Mouse (Mus musculus) heart, embryonic 14.5 days (tissue): ENCODE measurements around the gene Map2. TPM values are rescaled to one million over a fixed set of nuclear protein-coding genes. Genes with fewer than 3 reads are reported as not detected.

Experiments used
- ATAC-seq: fragments of 200-750 bp; cut with Nextera tagmentation; 2 replicates; pipeline ENCODE4 v1.8.0; 2017; ENCODE audit warnings: low read depth, moderate TSS enrichment; ENCODE audit not compliant: insufficient number of reproducible peaks, insufficient read depth, low FRiP score
- H3K27ac ChIP-seq, 2 experiments: fragments of 200-500 bp in 1 of 2; fragments of 300-500 bp in 1 of 2; sonication (generic) in 1 of 2; replicated peaks in 1 of 2; 2 replicates each; pipeline ENCODE4 v1.5.1; 2012 to 2014; ENCODE audit warnings: low read depth in 2 of 2, low read length in 2 of 2, control low read depth in 1 of 2, mild to moderate bottlenecking in 1 of 2, mixed read lengths in 1 of 2; ENCODE audit not compliant: control insufficient read depth in 1 of 2, insufficient read depth in 1 of 2
- H3K27me3 ChIP-seq: fragments of 300-500 bp; sonication (generic); 2 replicates; pipeline ENCODE4 v1.6.1; 2014; ENCODE audit warnings: mild to moderate bottlenecking, low read length, control low read depth; ENCODE audit not compliant: control insufficient read depth, insufficient read depth
- H3K36me3 ChIP-seq: fragments of 300-500 bp; sonication (generic); 2 replicates; pipeline ENCODE4 v1.6.1; 2014; ENCODE audit warnings: mild to moderate bottlenecking, control low read depth, low read length, mixed read lengths; ENCODE audit not compliant: control insufficient read depth, insufficient read depth
- H3K4me1 ChIP-seq, 2 experiments: fragments of 200-500 bp in 1 of 2; fragments of 300-500 bp in 1 of 2; sonication (generic) in 1 of 2; 2 replicates each; pipeline ENCODE4 v1.6.1; 2012 to 2014; ENCODE audit warnings: low read length in 2 of 2, control low read depth in 1 of 2, mixed read lengths in 1 of 2; ENCODE audit not compliant: control insufficient read depth in 2 of 2, insufficient read depth in 2 of 2
- H3K4me2 ChIP-seq: fragments of 300-500 bp; sonication (generic); 2 replicates; pipeline ENCODE4 v1.6.1; 2014; ENCODE audit warnings: mild to moderate bottlenecking, low read length
- H3K4me3 ChIP-seq, 2 experiments: fragments of 200-500 bp in 1 of 2; fragments of 300-500 bp in 1 of 2; sonication (generic) in 1 of 2; 2 replicates each; pipeline ENCODE4 v1.5.1; 2012 to 2014; ENCODE audit warnings: low read length in 2 of 2, mild to moderate bottlenecking in 2 of 2, control low read depth in 1 of 2, low read depth in 1 of 2, moderate library complexity in 1 of 2; ENCODE audit not compliant: control insufficient read depth in 1 of 2, insufficient read depth in 1 of 2
- H3K9ac ChIP-seq: fragments of 300-500 bp; sonication (generic); 2 replicates; pipeline ENCODE4 v1.6.1; 2014; ENCODE audit warnings: mild to moderate bottlenecking, low read length
- H3K9me3 ChIP-seq: fragments of 300-500 bp; sonication (generic); 2 replicates; pipeline ENCODE4 v1.6.1; 2016; ENCODE audit warnings: low read length, control low read depth; ENCODE audit not compliant: control insufficient read depth
- WGBS: fragments of 180-500 bp; shearing (Covaris S2); extraction: QIAGEN DNeasy Blood & Tissue Kit; methylation state at CpG from one replicate; pipeline ENCODE4 v1.1.7; 2014; 5-methylcytosine and 5-hydroxymethylcytosine counted together
- polyA plus RNA-seq: library from polyadenylated mRNA; unstranded; fragments of >200 nt; fragmentation: Nextera tagmentation; extraction: Ambion mirVana; gene quantifications from 2 replicates; pipeline ENCODE4 v1.2.1, GENCODE M21; 2014

The Map2 gene
- polyA plus RNA-seq, 1 experiment from 2014 or later, result 2.7 TPM

GRCm38 (mm10) chr1:66230345-66230744 lies 55.3 kb downstream of the Map2 start:
- Histone ChIP-seq H3K9ac (no peak overlapping the region), H3K4me2 (no peak overlapping the region), H3K27me3 (no peaks in the 10 kb centered on the region), H3K9me3 (no peaks in the 10 kb centered on the region), H3K4me1 (no peaks in the 10 kb centered on the region), H3K36me3 (no peaks in the 10 kb centered on the region), H3K27ac (no peak overlapping the region), H3K4me3 (no peak overlapping the region)
- no peak for ATAC-seq
- 91% methylated on average over 3 of the region's 3 CpGs for WGBS

GRCm38 (mm10) chr1:66231963-66232362 lies 56.9 kb downstream of the Map2 start:
- H3K4me1 ChIP-seq, result no peaks in the 10 kb centered on the region
- no peaks in the 10 kb centered on the region for H3K27me3 ChIP-seq
- H3K4me2 ChIP-seq, result no peak overlapping the region
- no peak overlapping the region for H3K4me3 ChIP-seq
- no peak for ATAC-seq
- 83% methylated on average over 4 of the region's 4 CpGs for WGBS
- no peaks in the 10 kb centered on the region for H3K36me3 ChIP-seq
- no peak overlapping the region for H3K9ac ChIP-seq
- no peak overlapping the region for H3K27ac ChIP-seq
- H3K9me3 ChIP-seq, result no peaks in the 10 kb centered on the region

- no peak overlapping the region for H3K4me2 ChIP-seq
- no peaks in the 10 kb centered on the region for H3K9me3 ChIP-seq
- WGBS, result 81% methylated on average over 1 of the region's 1 CpGs
- no peaks in the 10 kb centered on the region for H3K36me3 ChIP-seq
- no peaks in the 10 kb centered on the region for H3K27me3 ChIP-seq
- no peak for ATAC-seq
- no peak overlapping the region for H3K9ac ChIP-seq
- H3K4me1 ChIP-seq, result no peaks in the 10 kb centered on the region
- H3K27ac ChIP-seq, result no peak overlapping the region
- no peak overlapping the region for H3K4me3 ChIP-seq
Observed at GRCm38 (mm10) chr1:66244910-66245309, 69.8 kb downstream of the Map2 start.

DNA sequence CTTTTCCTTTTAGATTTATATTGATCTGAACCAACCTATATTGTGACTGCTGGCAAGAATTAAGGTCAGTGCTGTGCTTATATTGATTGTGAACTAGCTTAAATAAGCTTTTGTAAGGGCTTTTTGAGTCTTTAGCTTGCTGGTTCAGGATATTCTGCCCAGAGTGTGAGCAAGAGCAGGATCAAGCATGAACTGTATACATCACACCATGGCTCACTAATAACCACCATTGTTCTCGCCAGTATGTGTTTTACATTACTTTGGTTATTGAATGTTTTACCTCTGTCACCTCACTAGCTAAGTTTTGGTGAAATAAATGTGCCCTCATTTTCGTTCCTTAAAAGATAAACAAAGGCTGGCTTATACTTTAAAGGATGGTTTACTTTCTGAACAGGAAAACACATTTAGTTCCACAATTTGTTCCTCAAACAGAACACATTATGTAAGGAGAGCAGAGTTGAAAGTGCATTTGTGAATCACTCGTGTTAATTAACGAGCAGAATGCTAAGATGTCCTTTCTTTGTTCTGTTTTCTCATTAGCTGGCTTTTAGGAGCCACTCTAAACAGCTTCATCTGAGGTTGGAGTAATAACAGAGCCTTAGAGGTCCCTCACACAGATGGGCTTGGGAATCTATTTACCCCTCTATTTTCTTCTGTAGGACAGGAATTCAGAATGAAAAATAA lies 76.7 kb downstream of the Map2 start:
- no peak overlapping the region for H3K4me2 ChIP-seq
- ATAC-seq, result no peak
- 76% methylated on average over 4 of the region's 4 CpGs for WGBS
- no peak overlapping the region for H3K27ac ChIP-seq
- no peaks in the 10 kb centered on the region for H3K4me1 ChIP-seq
- no peaks in the 10 kb centered on the region for H3K36me3 ChIP-seq
- no peak overlapping the region for H3K9ac ChIP-seq
- no peaks in the 10 kb centered on the region for H3K9me3 ChIP-seq
- H3K27me3 ChIP-seq, result no peaks in the 10 kb centered on the region
- no peak overlapping the region for H3K4me3 ChIP-seq

- Histone ChIP-seq H3K36me3 (no peaks in the 10 kb centered on the region), H3K27me3 (no peaks in the 10 kb centered on the region), H3K4me3 (no peak overlapping the region), H3K9me3 (no peaks in the 10 kb centered on the region), H3K4me1 (no peaks in the 10 kb centered on the region), H3K9ac (no peak overlapping the region), H3K27ac (no peak overlapping the region), H3K4me2 (no peak overlapping the region)
- ATAC-seq, result no peak
- WGBS, result 81% methylated on average over 8 of the region's 8 CpGs
Observed at GRCm38 (mm10) chr1:66252333-66252724, 77.3 kb downstream of the Map2 start.

- 77% methylated on average over 3 of the region's 3 CpGs for WGBS
- ATAC-seq, result no peak
- Histone ChIP-seq H3K36me3 (no peaks in the 10 kb centered on the region), H3K27ac (no peak overlapping the region), H3K9me3 (no peaks in the 10 kb centered on the region), H3K4me3 (no peak overlapping the region), H3K9ac (no peak overlapping the region), H3K4me1 (no peaks in the 10 kb centered on the region), H3K4me2 (no peak overlapping the region), H3K27me3 (no peaks in the 10 kb centered on the region)
Observed at GRCm38 (mm10) chr1:66263220-66263619, 88.1 kb downstream of the Map2 start.

- WGBS, result 55% methylated on average over 4 of the region's 4 CpGs
- H3K4me2 ChIP-seq, result no peak overlapping the region
- H3K27ac ChIP-seq, result no peak overlapping the region
- H3K4me1 ChIP-seq, result no peaks in the 10 kb centered on the region
- H3K4me3 ChIP-seq, result no peak overlapping the region
- H3K27me3 ChIP-seq, result no peaks in the 10 kb centered on the region
- no peaks in the 10 kb centered on the region for H3K9me3 ChIP-seq
- no peak overlapping the region for H3K9ac ChIP-seq
- no peaks in the 10 kb centered on the region for H3K36me3 ChIP-seq
- ATAC-seq, result no peak
Observed at GRCm38 (mm10) chr1:66266231-66266924, 91.3 kb downstream of the Map2 start.

DNA sequence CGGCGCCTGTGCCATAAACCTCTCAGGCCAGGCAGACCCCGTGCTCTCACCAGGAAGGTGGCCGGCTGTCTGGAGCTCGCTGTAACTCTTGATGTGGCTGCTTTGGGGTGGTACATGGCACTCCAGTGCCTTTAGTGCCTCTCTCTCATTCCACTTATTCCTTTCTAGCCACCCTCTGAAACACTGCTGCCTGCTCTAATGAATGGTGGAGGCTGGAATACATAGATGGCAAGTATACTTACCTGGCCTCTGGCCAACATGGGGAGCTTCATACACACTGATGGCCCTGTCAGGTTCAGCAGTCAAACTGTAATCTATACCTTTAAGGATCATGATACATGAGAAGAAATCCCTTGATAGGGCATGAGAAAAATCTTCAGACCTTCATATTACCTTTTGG lies 102.6 kb downstream of the Map2 start:
- H3K27ac ChIP-seq, result no peak overlapping the region
- 49% methylated on average over 3 of the region's 5 CpGs for WGBS
- H3K27me3 ChIP-seq, result no peaks in the 10 kb centered on the region
- H3K9me3 ChIP-seq, result no peaks in the 10 kb centered on the region
- no peak overlapping the region for H3K4me3 ChIP-seq
- no peaks in the 10 kb centered on the region for H3K4me1 ChIP-seq
- H3K9ac ChIP-seq, result no peak overlapping the region
- H3K36me3 ChIP-seq, result no peaks in the 10 kb centered on the region
- no peak for ATAC-seq
- H3K4me2 ChIP-seq, result no peak overlapping the region
